Mouse (Mus musculus): Measurements from ENCODE around the gene 4933406M09Rik. TPM values are rescaled to one million over a fixed set of nuclear protein-coding genes. Genes with fewer than 3 reads are reported as not detected.

4933406M09Rik gene
- total and polyA plus RNA-seq, 3 experiments: not detected

DNA sequence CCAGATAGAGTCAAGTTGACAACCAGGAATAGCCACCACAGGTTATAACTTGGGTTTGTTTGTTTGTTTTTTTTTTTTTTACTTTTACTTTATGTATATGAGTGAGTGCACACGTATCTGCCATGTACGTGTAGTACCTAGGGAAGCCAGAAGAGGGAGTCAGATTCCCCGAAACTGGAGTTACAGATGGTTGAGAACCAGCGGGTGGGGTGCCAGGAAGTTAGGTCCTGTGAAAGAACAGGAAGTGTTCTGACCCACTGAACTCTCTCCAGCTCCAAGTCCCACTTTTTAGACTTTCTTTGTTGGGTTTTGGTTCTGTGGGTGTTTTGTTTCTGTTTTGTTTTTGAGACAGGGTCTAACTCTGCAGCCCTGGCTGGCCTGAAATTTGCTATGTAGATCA lies 49.7 kb downstream of the 4933406M09Rik start (continued):
- TF ChIP-seq ELF1 (IDR thresholded peaks at IDR 0.05; ENCODE audit: low read depth, low read length) (peak; percentile 89), BHLHE40 (IDR thresholded peaks at IDR 0.05; ENCODE audit: low read depth, low read length) (peak; percentile 55; the same call in 1 of the 2 replicates), SMC3 (IDR thresholded peaks at IDR 0.05; ENCODE audit: low read depth, low read length) (peak; percentile 59), PAX5 (IDR thresholded peaks at IDR 0.05; ENCODE audit: low read length) (no peak), MXI1 (IDR thresholded peaks at IDR 0.05; ENCODE audit: low read depth, low read length) (peak; percentile 61), POLR2AphosphoS2 (IDR thresholded peaks at IDR 0.05; ENCODE audit: low read depth, low read length) (peak; percentile 45; the same call in 1 of the 2 replicates), MAZ (IDR thresholded peaks at IDR 0.05; ENCODE audit: low read depth, low read length) (peak; percentile 86), CHD1 (IDR thresholded peaks at IDR 0.05; ENCODE audit: low read depth, low read length) (peak; percentile 54; the same call in 1 of the 2 replicates), HCFC1 (IDR thresholded peaks at IDR 0.05; ENCODE audit: low read depth, low read length) (peak; percentile 67), EP300 (IDR thresholded peaks at IDR 0.05; ENCODE audit: low read length) (peak; percentile 58), POLR2A (IDR thresholded peaks at IDR 0.05; ENCODE audit: low read depth, low read length) (peak; percentile 43; the same call in 1 of the 2 replicates), CTCF (conservative IDR thresholded peaks at IDR 0.05 in 1 of 2, IDR thresholded peaks at IDR 0.05 in 1 of 2; ENCODE audit: low read depth in 2 of 2, low read length in 2 of 2) (peak; percentile 72 to 74), ZMIZ1 (IDR thresholded peaks at IDR 0.05; ENCODE audit: low read depth, low read length) (peak; percentile 67; the same call in 1 of the 2 replicates)

- H3K36me3 ChIP-seq (replicated peaks in 1 of 2; ENCODE audit: control insufficient read depth in 1 of 2, insufficient read depth in 1 of 2, low read length in 1 of 2): peaks cover 0 to 25% of the 10 kb centered on the region in 2 experiments
- H3K27me3 ChIP-seq (replicated peaks): no peaks in the 10 kb centered on the region
- peaks cover 2% of the 10 kb centered on the region; the same call in 1 of the 2 replicates for H3K79me2 ChIP-seq (replicated peaks; ENCODE audit: control insufficient read depth, extremely low read depth, insufficient read depth, poor library complexity, severe bottlenecking)
- in situ Hi-C loops (cut with MboI; ENCODE audit: low pct_ligation_motif_present, low pct_unique_long_range_greater_than_20kb, low sequenced_read_pairs) (no loop called here), dilution Hi-C loops (cut with MboI; ENCODE audit: extremely low pct_ligation_motif_present, extremely low pct_unique_long_range_greater_than_20kb, low sequenced_read_pairs) (no loop called here)
- H3K4me1 ChIP-seq (ENCODE audit: control insufficient read depth in 1 of 2, insufficient read depth in 2 of 2): peaks cover 2 to 11% of the 10 kb centered on the region in 2 experiments; a peak in 2 of 4 replicates
- H3K27ac ChIP-seq (ENCODE audit: insufficient read depth, low read depth): no peak overlapping the region
- H3K4me2 ChIP-seq (ENCODE audit: insufficient read depth, low read depth, poor library complexity, severe bottlenecking): no peak overlapping the region
- no peak overlapping the region for H3K9ac ChIP-seq (ENCODE audit: insufficient read depth, low read depth)
- H3K4me3 ChIP-seq (replicated peaks in 1 of 3; ENCODE audit: low read depth in 2 of 3, low read length in 2 of 3, poor library complexity in 1 of 3): no peak overlapping the region
- TF ChIP-seq KAT2A (IDR thresholded peaks at IDR 0.05; ENCODE audit: insufficient replicate concordance, low read length): no peak
- no peak for TF ChIP-seq ZNF384 (IDR thresholded peaks at IDR 0.05; ENCODE audit: low read depth, low read length)
- no peak for TF ChIP-seq BHLHE40 (IDR thresholded peaks at IDR 0.05; ENCODE audit: low read depth, low read length)
- TF ChIP-seq MEF2A (IDR thresholded peaks at IDR 0.05; ENCODE audit: borderline replicate concordance, low read depth, low read length): no peak
- no peak for TF ChIP-seq JUND (conservative IDR thresholded peaks at IDR 0.05; ENCODE audit: low read depth, low read length)
- TF ChIP-seq CHD1 (IDR thresholded peaks at IDR 0.05; ENCODE audit: low read depth, low read length): no peak
- TF ChIP-seq TBP (conservative IDR thresholded peaks at IDR 0.05; ENCODE audit: low read depth, low read length): no peak
- DNase-seq (ENCODE audit: extremely low read depth): no peak
- H3K9me3 ChIP-seq (replicated peaks; ENCODE audit: low read length): no peaks in the 10 kb centered on the region
Observed at GRCm38 (mm10) chr1:134440437-134440836, 54.7 kb downstream of the 4933406M09Rik start.

Other genes starting within 250 kb of the 4933406M09Rik start
- 1.5 and 1.7 TPM in 2 replicates for gene Chil1, start 203.8 kb upstream of the 4933406M09Rik start, total RNA-seq (2012; rRNA removed)
- gene Chil1, start 203.8 kb upstream of the 4933406M09Rik start, total RNA-seq (2014; rRNA removed): 6.1 and 6.3 TPM in 2 replicates
- 6.7 and 10.2 TPM in 2 replicates for gene Chil1, start 203.8 kb upstream of the 4933406M09Rik start, polyA plus RNA-seq (2012; ENCODE audit: insufficient read length, low read depth)
- gene Mybph, start 192.5 kb upstream of the 4933406M09Rik start, total RNA-seq (2012; rRNA removed): 0.25 TPM in 2 replicates
- 0.51 and 0.62 TPM in 2 replicates for gene Mybph, start 192.5 kb upstream of the 4933406M09Rik start, total RNA-seq (2014; rRNA removed)
- 2.4 and 3.0 TPM in 2 replicates for gene Mybph, start 192.5 kb upstream of the 4933406M09Rik start, polyA plus RNA-seq (2012; ENCODE audit: insufficient read length, low read depth)
- not detected in 2 replicates for gene Adora1, start 150.5 kb upstream of the 4933406M09Rik start, total RNA-seq (2012; rRNA removed)
- gene Adora1, start 150.5 kb upstream of the 4933406M09Rik start, total RNA-seq (2014; rRNA removed): not detected in 2 replicates
- gene Adora1, start 150.5 kb upstream of the 4933406M09Rik start, polyA plus RNA-seq (2012; ENCODE audit: insufficient read length, low read depth): 0.10 and 0.20 TPM in 2 replicates
- not detected in 2 replicates for gene Myog, start 96.0 kb upstream of the 4933406M09Rik start, total RNA-seq (2012; rRNA removed)
- gene Myog, start 96.0 kb upstream of the 4933406M09Rik start, total RNA-seq (2014; rRNA removed): not detected in 2 replicates
- gene Myog, start 96.0 kb upstream of the 4933406M09Rik start, polyA plus RNA-seq (2012; ENCODE audit: insufficient read length, low read depth): not detected in 2 replicates
- gene Ppfia4, start 53.0 kb upstream of the 4933406M09Rik start, total RNA-seq (2012; rRNA removed): 0.21 and 0.30 TPM in 2 replicates
- gene Ppfia4, start 53.0 kb upstream of the 4933406M09Rik start, total RNA-seq (2014; rRNA removed): 1.2 and 1.8 TPM in 2 replicates
- gene Ppfia4, start 53.0 kb upstream of the 4933406M09Rik start, polyA plus RNA-seq (2012; ENCODE audit: insufficient read length, low read depth): 5.1 and 5.4 TPM in 2 replicates
- gene Tmem183a, start 24.0 kb upstream of the 4933406M09Rik start, total RNA-seq (2012; rRNA removed): 41.5 and 52.0 TPM in 2 replicates
- 73.6 and 75.6 TPM in 2 replicates for gene Tmem183a, start 24.0 kb upstream of the 4933406M09Rik start, total RNA-seq (2014; rRNA removed)
- gene Tmem183a, start 24.0 kb upstream of the 4933406M09Rik start, polyA plus RNA-seq (2012; ENCODE audit: insufficient read length, low read depth): 61.1 and 82.4 TPM in 2 replicates
- 25.2 and 38.1 TPM in 2 replicates for gene Cyb5r1, start 19.6 kb downstream of the 4933406M09Rik start, total RNA-seq (2012; rRNA removed)
- gene Cyb5r1, start 19.6 kb downstream of the 4933406M09Rik start, total RNA-seq (2014; rRNA removed): 17.5 and 18.6 TPM in 2 replicates
- gene Cyb5r1, start 19.6 kb downstream of the 4933406M09Rik start, polyA plus RNA-seq (2012; ENCODE audit: insufficient read length, low read depth): 43.6 and 44.3 TPM in 2 replicates
- gene Adipor1, start 29.4 kb downstream of the 4933406M09Rik start, total RNA-seq (2012; rRNA removed): 58.4 and 64.1 TPM in 2 replicates
- 83.7 and 94.0 TPM in 2 replicates for gene Adipor1, start 29.4 kb downstream of the 4933406M09Rik start, total RNA-seq (2014; rRNA removed)
- gene Adipor1, start 29.4 kb downstream of the 4933406M09Rik start, polyA plus RNA-seq (2012; ENCODE audit: insufficient read length, low read depth): 65.3 and 70.8 TPM in 2 replicates
- 17.6 and 18.2 TPM in 2 replicates for gene Klhl12, start 69.6 kb downstream of the 4933406M09Rik start, total RNA-seq (2012; rRNA removed)
- gene Klhl12, start 69.6 kb downstream of the 4933406M09Rik start, total RNA-seq (2014; rRNA removed): 20.6 and 20.8 TPM in 2 replicates
- 17.5 and 19.1 TPM in 2 replicates for gene Klhl12, start 69.6 kb downstream of the 4933406M09Rik start, polyA plus RNA-seq (2012; ENCODE audit: insufficient read length, low read depth)
- 12.5 and 14.6 TPM in 2 replicates for gene Rabif, start 108.7 kb downstream of the 4933406M09Rik start, total RNA-seq (2012; rRNA removed)
- 22.4 and 23.4 TPM in 2 replicates for gene Rabif, start 108.7 kb downstream of the 4933406M09Rik start, total RNA-seq (2014; rRNA removed)
- 17.2 and 22.9 TPM in 2 replicates for gene Rabif, start 108.7 kb downstream of the 4933406M09Rik start, polyA plus RNA-seq (2012; ENCODE audit: insufficient read length, low read depth)
- 0.08 TPM in 1 of 2 replicates, not detected in the other for gene Mgat4e, start 163.7 kb downstream of the 4933406M09Rik start, total RNA-seq (2012; rRNA removed)
- gene Mgat4e, start 163.7 kb downstream of the 4933406M09Rik start, total RNA-seq (2014; rRNA removed): not detected in 2 replicates
- gene Mgat4e, start 163.7 kb downstream of the 4933406M09Rik start, polyA plus RNA-seq (2012; ENCODE audit: insufficient read length, low read depth): not detected in 2 replicates
- gene Kdm5b, start 174.2 kb downstream of the 4933406M09Rik start, total RNA-seq (2012; rRNA removed): 8.9 and 14.3 TPM in 2 replicates
- 1.8 and 1.9 TPM in 2 replicates for gene Kdm5b, start 174.2 kb downstream of the 4933406M09Rik start, total RNA-seq (2014; rRNA removed)
- gene Kdm5b, start 174.2 kb downstream of the 4933406M09Rik start, polyA plus RNA-seq (2012; ENCODE audit: insufficient read length, low read depth): 4.1 and 5.8 TPM in 2 replicates